Comparison of ENCODE assay signal across 12 mouse cellular contexts in the genomic region with DNA sequence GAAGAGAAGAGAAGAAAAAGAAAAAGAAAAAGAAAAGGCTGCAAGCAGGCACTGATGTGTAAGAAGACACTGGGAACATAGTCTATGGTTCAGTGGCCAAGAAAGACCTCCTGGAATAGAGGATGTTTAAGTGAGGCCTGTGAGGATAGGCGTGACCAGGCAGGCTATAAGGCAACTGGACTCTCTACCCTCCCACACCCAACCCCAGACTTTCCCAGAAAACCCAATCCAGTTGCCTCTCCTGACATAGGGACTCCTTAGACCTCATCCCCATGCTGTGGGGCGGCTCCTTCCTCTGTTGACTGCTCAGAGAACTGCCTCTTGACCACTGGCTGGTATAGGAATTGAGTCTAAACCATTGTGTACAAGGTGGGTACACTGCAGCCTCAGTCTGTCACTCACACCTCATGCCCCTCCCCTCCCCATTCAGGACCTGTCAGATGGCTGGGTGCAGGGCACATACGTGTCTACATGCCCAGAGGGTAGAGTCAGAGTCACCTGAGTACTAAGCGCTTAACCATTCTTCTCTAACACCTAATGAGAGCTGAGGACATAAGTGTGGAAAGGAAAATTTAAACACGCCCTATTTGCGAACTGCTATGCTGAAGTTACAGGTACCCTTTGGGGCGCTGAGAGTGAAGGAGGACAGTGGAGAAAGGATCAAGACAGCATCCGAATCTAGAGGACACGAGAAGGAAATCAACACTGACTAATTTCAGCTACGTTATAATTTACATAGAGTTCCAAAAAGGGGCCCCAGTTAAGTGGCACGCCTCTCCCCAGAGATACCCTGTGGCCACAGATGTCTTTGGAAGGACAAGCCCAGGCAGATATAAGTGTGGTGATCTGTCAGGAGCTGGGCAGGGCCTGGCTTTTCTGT. TPM values are rescaled to one million over a fixed set of nuclear protein-coding genes. Genes with fewer than 3 reads are reported as not detected.
DNase-seq lines count a peak whose midpoint lies in the region; ATAC-seq and TF ChIP-seq lines count a peak whose summit lies in the region.
"Had no signal": no experiment of that assay in that cellular context is flagged by ENCODE, and none has a peak within 500 bp of the region (broad histone marks: within the 10 kb centered on the region; RNA-seq: fewer than 3 reads in every experiment).

No protein-coding gene starts in this region.

- H3K36me3 ChIP-seq in heart, embryonic 14.5 days (ENCODE audit: control insufficient read depth, insufficient read depth, low read length) = peaks cover 25% of the 10 kb centered on the region
- H3K36me3 ChIP-seq in liver, embryonic 14.5 days (replicated peaks; ENCODE audit: control insufficient read depth, insufficient read depth, low read depth) = peaks cover 42% of the 10 kb centered on the region

- peak; percentile 42 for TF ChIP-seq EP300 in liver, embryonic 14.5 days (IDR thresholded peaks at IDR 0.05; ENCODE audit: low read depth)

- peak overlapping the region; percentile 35 for H3K4me2 ChIP-seq in heart, embryonic 14.5 days (ENCODE audit: low read length)
- peak overlapping the region; percentile 97 for H3K4me2 ChIP-seq in liver, embryonic 14.5 days (ENCODE audit: low read depth)
- H3K4me2 ChIP-seq: neural tube, embryonic 13.5 days had no signal

- H3K27ac ChIP-seq in heart, embryonic 14.5 days (replicated peaks in 1 of 2; ENCODE audit: control insufficient read depth in 1 of 2, insufficient read depth in 1 of 2, low read depth in 2 of 2, low read length in 2 of 2) = peak overlapping the region; percentile 79 to 88
- H3K27ac ChIP-seq in liver, embryonic 14.5 days = peak overlapping the region; percentile 69
- H3K27ac ChIP-seq: neural tube, embryonic 13.5 days had no signal

- TF ChIP-seq CTCF in liver, embryonic 14.5 days (IDR thresholded peaks at IDR 0.05; ENCODE audit: low read depth) = no peak

- H3K4me1 ChIP-seq in heart, embryonic 14.5 days (ENCODE audit: control insufficient read depth in 2 of 2, insufficient read depth in 2 of 2, low read length in 2 of 2) = peaks cover 43 to 49% of the 10 kb centered on the region in 2 experiments
- peaks cover 36 to 42% of the 10 kb centered on the region in 2 experiments for H3K4me1 ChIP-seq in liver, embryonic 14.5 days (replicated peaks; ENCODE audit: control insufficient read depth in 2 of 2, insufficient read depth in 2 of 2, low read length in 1 of 2)

- DNase-seq in heart, postnatal 10 days = no peak
- peak; percentile 51 to 55 for DNase-seq in B cell, adult 2 months
- peak; percentile 76 for DNase-seq in c-Kit-positive CD71-positive TER-119-positive erythroid progenitor cells, embryonic 14.5 days (ENCODE audit: low spot score)
- DNase-seq in liver, embryonic 14.5 days (ENCODE audit: low read depth in 3 of 3, low spot score in 3 of 3) = peak in 1 of 3 experiments; percentile 73
- no peak for DNase-seq in urinary bladder, adult 18-20 months (ENCODE audit: low spot score in 2 of 2)
- DNase-seq in left cerebral cortex, postnatal 10 days (ENCODE audit: extremely low spot score in 1 of 2, low spot score in 2 of 2) = no peak
- no peak for DNase-seq in adrenal gland, postnatal 10 days
- DNase-seq: cerebellum, adult 2 months had no signal

- intact Hi-C loops in heart, postnatal 10 days (cut with DNase I) = loop anchor here (5.0 kb wide), 1 partner anchor 32 kb away; no protein-coding TSS in a partner anchor
- intact Hi-C loops in left cerebral cortex, postnatal 10 days (cut with DNase I) = no loop called here

- H3K9me3 ChIP-seq in heart, embryonic 14.5 days (ENCODE audit: control insufficient read depth, low read length) = no peaks in the 10 kb centered on the region
- H3K9me3 ChIP-seq in liver, embryonic 14.5 days (ENCODE audit: control insufficient read depth, low read length) = no peaks in the 10 kb centered on the region
- H3K9me3 ChIP-seq: neural tube, embryonic 13.5 days had no signal

- no peak overlapping the region for H3K4me3 ChIP-seq in heart, embryonic 14.5 days (ENCODE audit: control insufficient read depth in 1 of 2, insufficient read depth in 1 of 2, low read depth in 1 of 2, low read length in 2 of 2)
- peak overlapping the region; percentile 43 to 67 for H3K4me3 ChIP-seq in liver, embryonic 14.5 days (ENCODE audit: insufficient read depth in 1 of 2, low read depth in 2 of 2, low read length in 2 of 2)
- H3K4me3 ChIP-seq: neural tube, embryonic 13.5 days had no signal

- no peaks in the 10 kb centered on the region for H3K27me3 ChIP-seq in heart, embryonic 14.5 days (ENCODE audit: control insufficient read depth, insufficient read depth, low read length)
- H3K27me3 ChIP-seq in liver, embryonic 14.5 days (ENCODE audit: control insufficient read depth, insufficient read depth, low read length) = no peaks in the 10 kb centered on the region
- H3K27me3 ChIP-seq: neural tube, embryonic 13.5 days had no signal

- whole genome bisulfite sequencing in heart, embryonic 14.5 days = 60% methylated on average over 11 of the region's 11 CpGs
- 42% methylated on average over 11 of the region's 11 CpGs for WGBS in liver, embryonic 14.5 days (ENCODE audit: insufficient replicate concordance)

- ATAC-seq in heart, embryonic 14.5 days (ENCODE audit: insufficient number of reproducible peaks, insufficient read depth, low FRiP score, low read depth) = no peak
- ATAC-seq in liver, embryonic 14.5 days (ENCODE audit: insufficient read depth) = peak; percentile 69
- ATAC-seq: intestine, postnatal 0 days had no signal

- H3K9ac ChIP-seq in heart, embryonic 14.5 days (ENCODE audit: low read length) = peak overlapping the region; percentile 26; the same call in 1 of the 2 replicates
- peak overlapping the region; percentile 74 for H3K9ac ChIP-seq in liver, embryonic 14.5 days (replicated peaks)
- H3K9ac ChIP-seq: neural tube, embryonic 13.5 days had no signal

RNA-seq across cellular contexts. Expression of gene Plekho2, which starts 5.1 kb away (rescaled TPM):
- polyA plus RNA-seq in heart, embryonic 14.5 days (2014; fragmentation: Nextera tagmentation; extraction: Ambion mirVana) = 8.8 and 9.8 TPM in 2 replicates
- total RNA-seq in heart, postnatal 10 days (2021) = 10 to 100 TPM; 18.3 to 21.2 TPM
- 15.5 and 15.7 TPM in 2 replicates for polyA plus RNA-seq in liver, embryonic 14.5 days (2012; rRNA removed)
- 21.5 and 24.2 TPM in 2 replicates for polyA plus RNA-seq in liver, embryonic 14.5 days (2014; fragmentation: Nextera tagmentation; extraction: Ambion mirVana)
- 1 to 10 TPM; 4.9 to 9.5 TPM for total RNA-seq in left cerebral cortex, postnatal 10 days (2021)
- 10 to 100 TPM; 32.5 to 37.8 TPM for total RNA-seq in adrenal gland, postnatal 10 days (2021)

RNA-seq across cellular contexts. Expression of gene Pif1, which starts 12.2 kb away (rescaled TPM):
- 8.7 and 9.2 TPM in 2 replicates for polyA plus RNA-seq in heart, embryonic 14.5 days (2014; fragmentation: Nextera tagmentation; extraction: Ambion mirVana)
- 1 to 10 TPM; 1.9 to 2.4 TPM for total RNA-seq in heart, postnatal 10 days (2021)
- polyA plus RNA-seq in liver, embryonic 14.5 days (2012; rRNA removed) = 10.8 and 11.9 TPM in 2 replicates
- polyA plus RNA-seq in liver, embryonic 14.5 days (2014; fragmentation: Nextera tagmentation; extraction: Ambion mirVana) = 6.8 and 7.7 TPM in 2 replicates
- 1 to 10 TPM in 1 of 2 experiments, under 1 TPM in 1; 0.79 to 1.1 TPM for total RNA-seq in left cerebral cortex, postnatal 10 days (2021)
- total RNA-seq in adrenal gland, postnatal 10 days (2021) = 1 to 10 TPM; 2.0 to 3.3 TPM

RNA-seq across cellular contexts. Expression of gene Rbpms2, which starts 54.7 kb away (rescaled TPM):
- polyA plus RNA-seq in heart, embryonic 14.5 days (2014; fragmentation: Nextera tagmentation; extraction: Ambion mirVana) = 125 TPM in 2 replicates
- total RNA-seq in heart, postnatal 10 days (2021) = 10 to 100 TPM; 54.4 to 57.7 TPM
- 8.9 and 11.6 TPM in 2 replicates for polyA plus RNA-seq in liver, embryonic 14.5 days (2012; rRNA removed)
- polyA plus RNA-seq in liver, embryonic 14.5 days (2014; fragmentation: Nextera tagmentation; extraction: Ambion mirVana) = 11.9 and 13.9 TPM in 2 replicates
- 1 to 10 TPM; 1.6 to 1.8 TPM for total RNA-seq in left cerebral cortex, postnatal 10 days (2021)
- total RNA-seq in adrenal gland, postnatal 10 days (2021) = 10 to 100 TPM; 49.7 to 61.5 TPM

RNA-seq across cellular contexts. Expression of gene Ankdd1a, which starts 54.8 kb away (rescaled TPM):
- polyA plus RNA-seq in heart, embryonic 14.5 days (2014; fragmentation: Nextera tagmentation; extraction: Ambion mirVana) = not detected in 2 replicates
- total RNA-seq in heart, postnatal 10 days (2021) = under 1 TPM in 1 of 2 experiments, not detected in 1; 0.22 TPM
- 0.06 TPM in 1 of 2 replicates, not detected in the other for polyA plus RNA-seq in liver, embryonic 14.5 days (2012; rRNA removed)
- not detected in 2 replicates for polyA plus RNA-seq in liver, embryonic 14.5 days (2014; fragmentation: Nextera tagmentation; extraction: Ambion mirVana)
- 1 to 10 TPM; 2.7 to 3.4 TPM for total RNA-seq in left cerebral cortex, postnatal 10 days (2021)
- under 1 TPM in 1 of 2 experiments, not detected in 1; 0.45 TPM for total RNA-seq in adrenal gland, postnatal 10 days (2021)
- total RNA-seq: gastrocnemius, postnatal 4 days had no signal
- polyA plus RNA-seq: intestine, postnatal 0 days had no signal

Comparison
In these comparisons a context has a peak if more than half of its experiments do, and no peak if none do; other contexts are left out.
1. H3K4me3 ChIP-seq: peak in liver, embryonic 14.5 days (2 of 2); none in heart, embryonic 14.5 days (0 of 2).
2. DNase-seq: peak in B cell, adult 2 months (2 of 2) and c-Kit-positive CD71-positive TER-119-positive erythroid progenitor cells, embryonic 14.5 days (single experiment); none in heart, postnatal 10 days (0 of 2), urinary bladder, adult 18-20 months (0 of 2), left cerebral cortex, postnatal 10 days (0 of 2) and adrenal gland, postnatal 10 days (single experiment).
3. RNA of gene Rbpms2, which starts 54.7 kb away (total RNA-seq): 49.7 to 61.5 TPM in adrenal gland, postnatal 10 days and 54.4 to 57.7 TPM in heart, postnatal 10 days; 1.6 to 1.8 TPM in left cerebral cortex, postnatal 10 days; every median in the first group is over 10 times any median in the second.